Mouse (Mus musculus): Measurements from ENCODE around the gene Ppp1r3a. TPM values are rescaled to one million over a fixed set of nuclear protein-coding genes. Genes with fewer than 3 reads are reported as not detected.

The Ppp1r3a gene
- 0.06 TPM for polyA plus RNA-seq (2015; fragmentation: Illumina TruSeq; extraction: RNeasy Lipid Tissue Mini Kit (QIAGEN cat#74804); ENCODE audit: insufficient read depth, low replicate concordance)

DNA sequence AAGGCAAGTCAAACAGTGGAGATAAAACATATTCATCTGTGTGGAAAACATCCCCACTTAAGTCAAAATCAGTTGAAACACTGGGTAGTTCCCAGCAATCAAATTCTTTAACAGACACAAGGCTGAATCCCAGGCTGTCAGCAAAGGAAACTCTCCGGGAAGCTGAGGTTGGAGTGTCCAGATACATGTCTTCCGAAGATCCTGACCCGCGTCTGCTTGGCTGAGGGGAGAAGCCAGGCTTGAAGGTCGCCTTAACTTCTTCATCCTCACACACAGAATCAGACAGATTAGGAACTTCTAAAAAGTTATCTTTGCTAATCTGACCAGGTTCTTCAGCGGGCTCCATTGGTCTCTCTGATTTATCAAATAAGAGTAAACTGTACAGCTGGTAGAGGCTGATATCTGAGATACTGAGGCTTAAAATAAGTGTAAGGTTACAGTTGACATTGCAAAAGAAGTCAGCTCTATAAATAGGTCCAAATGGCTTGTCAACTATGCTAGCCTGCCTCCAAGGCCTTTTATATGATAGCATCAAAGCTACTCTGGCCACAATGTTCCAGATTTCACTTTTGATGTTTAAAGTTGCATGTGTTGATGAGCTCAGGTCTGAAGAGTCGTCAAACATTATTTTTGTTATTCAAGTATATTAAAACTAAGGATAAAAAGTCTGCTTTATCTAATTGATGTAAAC is at the start of gene Ppp1r3a:
Gene Ppp1r3a (minus strand): TSS at position 374 of the 691 bp plus-strand sequence.

Other genes with a start within 250 kb of the Ppp1r3a start
- gene Foxp2, start 146.1 kb upstream of the Ppp1r3a start, polyA plus RNA-seq (2015; fragmentation: Illumina TruSeq; extraction: RNeasy Lipid Tissue Mini Kit (QIAGEN cat#74804); ENCODE audit: insufficient read depth, low replicate concordance): 0.36 TPM

All from spleen, adult 10 weeks (tissue).